Mouse (Mus musculus) heart, postnatal 25 days (tissue): ENCODE data around the gene Stat4. TPM values are rescaled to one million over a fixed set of nuclear protein-coding genes. Genes with fewer than 3 reads are reported as not detected.

ENCODE experiments used
- DNase-seq: peaks from one replicate; pipeline ENCODE4 v3.0.0; 2022; ENCODE audit warnings: low spot score
- intact Hi-C: fragments of 180-260 bp; cut with DNase I; formaldehyde crosslinking; loops from one replicate; pipeline ENCODE4 v1.15.1; 2025
- total RNA-seq, 2 experiments: library from RNA; stranded (reverse); gene quantifications; 2 replicates each; pipeline ENCODE4 v1.2.3; 2021

The Stat4 gene
- under 1 TPM in 1 of 2 experiments, not detected in 1; 0.22 TPM for total RNA-seq

DNA sequence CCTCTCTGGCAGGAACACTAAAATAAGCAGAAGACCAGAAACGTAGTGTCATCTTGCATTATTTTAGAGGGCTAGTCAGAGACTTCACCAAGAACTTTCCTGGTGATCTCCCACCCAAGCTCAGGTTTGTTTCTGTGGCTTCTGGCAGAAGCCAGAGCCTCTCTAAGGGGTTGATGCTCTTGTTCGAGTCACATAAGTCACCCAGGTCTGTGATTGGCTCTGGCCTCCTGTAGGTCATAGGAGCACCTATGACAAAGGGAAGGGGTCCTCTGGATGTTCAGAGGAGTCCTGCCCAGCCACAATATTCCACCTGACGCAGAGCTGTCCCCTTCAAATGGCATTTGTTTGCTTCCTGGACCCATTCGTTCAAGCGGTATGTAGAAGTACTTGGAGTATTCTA, at the start of gene Stat4:
Gene Stat4 (plus strand): TSS at position 301 of the 400 bp plus-strand sequence.
- DNase-seq: no peak
- intact Hi-C loops: no loop called here

DNA sequence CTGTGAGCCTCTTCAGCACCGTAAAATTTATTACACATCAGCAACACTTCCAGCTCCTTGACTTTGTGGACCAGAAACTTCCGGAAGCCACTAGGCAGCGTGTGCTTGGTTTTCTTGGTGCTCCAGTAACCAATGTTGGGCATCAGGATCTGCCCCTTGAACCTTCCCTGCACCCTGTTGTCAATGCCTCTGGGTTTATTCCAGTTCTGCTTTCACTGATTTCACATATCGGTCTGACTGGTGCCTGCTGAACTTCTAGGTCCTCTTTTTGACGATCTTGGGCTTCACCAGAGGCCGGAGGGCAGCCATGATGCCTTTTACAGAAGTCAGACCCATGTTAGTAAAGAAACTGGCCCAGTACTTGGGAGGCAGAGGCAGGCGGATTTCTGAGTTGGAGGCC, 48.6 kb upstream of the Stat4 start:
- intact Hi-C loops: no loop called here
- no peak for DNase-seq

GRCm38 (mm10) chr1:51944755-51945154, 42.2 kb upstream of the Stat4 start:
- intact Hi-C loops: loop anchor here (2.0 kb wide), 1 partner anchor 300 kb away; no protein-coding TSS in a partner anchor
- DNase-seq: no peak

GRCm38 (mm10) chr1:51947116-51947515, 39.8 kb upstream of the Stat4 start:
- DNase-seq: no peak
- intact Hi-C loops: loop anchor here (2.0 kb wide), 1 partner anchor 276 kb away; no protein-coding TSS in a partner anchor

DNA sequence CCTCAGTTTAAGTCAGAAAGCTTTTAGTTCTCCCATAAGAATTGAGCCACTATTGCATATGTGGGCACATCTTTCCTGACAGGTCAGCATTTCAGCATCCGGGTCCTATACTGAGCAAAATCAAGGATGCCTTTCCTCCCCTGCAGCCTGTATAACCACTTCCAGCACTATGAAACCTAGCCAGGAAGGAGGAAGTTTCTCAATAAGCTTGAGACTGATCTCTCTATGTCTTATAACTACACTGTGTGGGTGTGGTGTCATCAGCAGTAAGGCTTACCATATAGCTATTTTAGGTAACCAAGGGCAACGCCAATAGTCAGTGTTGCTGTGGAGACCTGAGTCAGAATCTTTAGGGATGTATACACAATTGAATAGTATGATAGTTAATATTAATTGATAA, 22.3 kb upstream of the Stat4 start:
- intact Hi-C loops: no loop called here
- no peak for DNase-seq

DNA sequence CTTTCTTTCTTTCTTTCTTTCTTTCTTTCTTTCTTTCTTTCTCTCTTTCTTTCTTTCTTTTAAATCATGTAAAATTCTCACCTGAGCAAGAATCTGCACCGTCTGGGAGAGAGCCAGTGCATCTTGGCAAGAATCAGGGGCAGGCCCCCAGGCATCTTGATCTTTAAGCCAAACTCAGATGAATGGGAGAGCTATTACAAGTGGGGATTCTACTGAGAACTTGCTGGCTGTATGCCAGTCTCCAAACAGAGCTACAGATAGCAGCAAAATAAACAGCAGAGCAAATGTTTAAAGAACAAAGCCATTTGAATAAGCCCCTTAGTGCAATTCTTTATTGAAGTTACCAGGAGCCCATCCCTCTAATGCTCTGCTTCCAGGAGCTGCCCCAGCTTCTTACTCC, 18.0 kb upstream of the Stat4 start:
- intact Hi-C loops: no loop called here
- DNase-seq: no peak

- intact Hi-C loops: no loop called here
- DNase-seq: no peak
These were observed 16.8 kb upstream of the Stat4 start for GRCm38 (mm10) chr1:51970182-51970581.

- DNase-seq: no peak
- intact Hi-C loops: no loop called here
These were observed 11.4 kb upstream of the Stat4 start for GRCm38 (mm10) chr1:51975589-51975988.

GRCm38 (mm10) chr1:51979048-51979447, 7.9 kb upstream of the Stat4 start:
- intact Hi-C loops: no loop called here
- no peak for DNase-seq

- no peak for DNase-seq
- intact Hi-C loops: no loop called here
These were observed 5.1 kb downstream of the Stat4 start for GRCm38 (mm10) chr1:51991983-51992609.

DNA sequence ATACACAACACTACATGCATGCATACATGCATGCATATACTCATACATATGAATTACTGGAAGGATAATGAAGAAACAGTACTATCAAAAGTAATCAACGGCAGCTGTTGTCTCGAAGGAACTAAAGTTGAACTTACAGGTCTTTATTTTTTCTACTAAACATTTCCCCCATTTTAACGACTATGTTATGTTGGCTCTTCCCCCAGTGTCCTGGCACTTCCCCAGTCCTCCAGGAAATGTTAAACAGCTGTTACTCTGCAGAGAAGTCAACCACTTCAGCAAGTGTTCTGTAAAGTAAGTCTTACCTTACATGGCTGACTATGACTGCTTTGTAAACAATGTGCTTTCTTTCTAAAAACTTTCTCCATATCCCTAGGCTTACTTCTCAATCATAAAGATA, 9.1 kb downstream of the Stat4 start:
- no peak for DNase-seq
- intact Hi-C loops: loop anchor here (2.0 kb wide), 1 partner anchor 327 kb away; no protein-coding TSS in a partner anchor

- DNase-seq: no peak
These were observed 10.1 kb downstream of the Stat4 start for GRCm38 (mm10) chr1:51996751-51997659.

GRCm38 (mm10) chr1:51998542-51998941, 11.6 kb downstream of the Stat4 start:
- DNase-seq: no peak
- intact Hi-C loops: loop anchor here (2.0 kb wide), 1 partner anchor 354 kb away; no protein-coding TSS in a partner anchor

More at GRCm38 (mm10) chr1:51996751-51997659, 10.1 kb downstream of the Stat4 start:
- intact Hi-C loops: loop anchor here (2.0 kb wide), 1 partner anchor 328 kb away; no protein-coding TSS in a partner anchor

DNA sequence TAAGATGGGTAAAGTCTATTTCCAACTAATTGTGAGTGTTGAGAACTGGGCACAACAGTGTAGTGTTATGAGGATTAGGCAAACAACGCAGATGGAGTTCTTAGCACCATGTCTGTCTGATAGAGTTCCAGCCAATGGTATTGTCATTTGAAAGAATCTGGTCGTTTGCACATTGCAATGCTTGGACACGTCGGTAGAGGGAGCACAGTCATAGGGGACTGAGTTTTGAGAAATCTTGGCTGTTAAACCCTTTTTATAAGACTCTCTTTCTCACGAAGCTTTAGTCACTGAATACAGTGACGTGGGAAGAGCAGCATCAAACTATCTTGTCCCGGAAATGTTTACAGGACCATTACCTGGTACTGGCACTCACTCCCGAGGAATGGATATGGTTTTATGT, 17.1 kb downstream of the Stat4 start:
- intact Hi-C loops: loop anchor here (1.0 kb wide), 1 partner anchor 95 kb away; no protein-coding TSS in a partner anchor
- DNase-seq: no peak

DNA sequence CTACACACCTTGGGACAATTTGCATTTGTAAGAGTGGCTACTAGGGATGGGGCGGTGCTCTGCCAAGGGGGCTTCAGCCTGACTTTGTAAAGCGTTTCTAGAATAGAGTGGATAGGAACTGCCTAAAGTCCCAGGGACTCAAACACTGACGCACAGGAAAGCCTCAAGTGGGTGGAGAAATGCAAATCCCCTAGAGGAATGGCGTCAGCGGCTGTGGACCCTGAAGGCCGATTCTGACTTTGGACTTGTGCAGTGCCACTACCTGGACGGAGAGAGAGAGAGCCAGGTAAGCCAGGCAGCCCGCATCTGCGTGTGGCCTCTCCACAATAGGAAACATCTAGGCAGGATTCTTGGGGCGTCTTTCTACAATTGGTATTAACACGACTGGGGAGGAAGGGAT, 21.5 kb downstream of the Stat4 start:
- intact Hi-C loops: no loop called here
- DNase-seq: no peak

GRCm38 (mm10) chr1:52008947-52009346, 22.0 kb downstream of the Stat4 start:
- intact Hi-C loops: no loop called here

DNA sequence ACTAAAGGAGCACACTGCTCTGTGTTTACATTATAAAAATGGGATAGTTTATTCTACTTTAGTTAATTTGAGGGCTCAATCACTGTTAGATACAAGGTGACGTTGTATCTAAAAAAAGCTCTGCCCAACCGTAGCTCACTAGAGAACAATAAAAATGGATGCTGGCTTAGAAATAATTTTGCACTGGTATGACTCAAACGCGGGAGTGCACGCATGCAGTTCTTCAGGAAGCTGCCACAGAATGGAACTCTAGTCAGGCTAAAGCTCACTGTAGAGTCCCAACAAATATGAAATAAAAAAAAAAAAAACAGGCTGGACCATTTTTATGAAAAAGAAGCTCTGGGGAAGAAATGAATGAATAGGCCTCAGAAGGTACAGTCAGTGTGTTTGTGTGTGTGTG, 23.8 kb downstream of the Stat4 start:
- intact Hi-C loops: no loop called here
- DNase-seq: no peak

More at GRCm38 (mm10) chr1:52008947-52009346, 22.0 kb downstream of the Stat4 start:
- DNase-seq: no peak

DNA sequence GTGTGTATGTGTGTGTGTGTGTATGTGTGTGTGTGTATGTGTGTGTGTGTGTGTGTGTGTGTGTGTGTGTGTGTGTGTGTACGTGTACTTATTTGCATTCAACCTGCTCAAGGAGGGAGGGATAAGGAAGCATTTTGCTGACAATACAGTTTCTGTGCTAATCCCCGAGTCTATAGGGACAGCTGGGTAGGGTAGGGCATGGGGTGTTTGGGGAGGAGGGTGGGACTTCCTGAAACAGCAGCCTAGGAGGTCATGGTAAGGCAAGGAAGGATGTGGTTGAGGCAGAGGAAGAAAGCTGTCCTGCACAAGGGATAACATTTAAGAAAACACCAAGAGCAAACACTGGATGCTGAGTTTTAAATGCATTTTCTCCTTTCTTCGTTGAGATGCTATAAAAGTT, 24.3 kb downstream of the Stat4 start:
- DNase-seq: no peak
- intact Hi-C loops: no loop called here

DNA sequence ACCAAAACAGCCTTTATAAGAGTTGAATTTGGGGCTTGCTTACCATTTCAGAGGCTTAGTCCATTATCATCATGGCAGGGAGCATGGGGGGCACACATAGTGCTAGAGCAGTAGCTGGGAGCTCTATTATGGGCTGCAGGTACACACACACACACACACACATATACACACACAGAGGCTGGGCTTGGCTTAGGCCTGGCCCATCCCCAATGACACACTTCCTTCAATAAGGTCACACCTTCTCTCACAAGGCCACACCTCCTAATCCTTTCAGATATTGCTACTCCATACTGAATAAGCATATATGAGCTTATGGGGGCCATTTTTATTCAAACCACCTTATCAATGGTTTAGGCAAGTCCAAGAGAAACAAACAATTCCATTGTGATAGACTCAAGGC, 25.3 kb downstream of the Stat4 start:
- intact Hi-C loops: no loop called here
- DNase-seq: no peak

- DNase-seq: no peak
- intact Hi-C loops: no loop called here
These were observed 25.8 kb downstream of the Stat4 start for GRCm38 (mm10) chr1:52012757-52013156.

DNA sequence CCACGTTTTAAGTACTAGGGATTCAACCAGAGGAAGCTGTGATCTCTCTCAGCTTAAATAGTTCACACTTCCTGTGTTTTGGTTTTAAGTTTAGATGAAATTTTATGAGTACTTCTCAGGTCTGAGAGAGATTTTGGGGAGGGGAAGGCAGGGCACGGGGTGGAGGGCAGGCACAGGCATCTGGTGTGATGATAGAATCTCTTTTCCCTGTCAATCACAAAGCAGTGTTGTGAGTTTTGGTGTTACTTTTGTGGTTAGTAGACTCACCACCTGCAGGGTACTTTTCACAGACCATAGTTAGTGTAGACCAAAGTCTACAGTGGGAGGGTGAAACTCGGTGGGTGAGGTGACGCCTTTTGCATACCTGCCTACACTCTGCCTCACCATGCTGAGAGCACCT, 32.7 kb downstream of the Stat4 start:
- DNase-seq: no peak

More for the DNA sequence above, 32.7 kb downstream of the Stat4 start:
- intact Hi-C loops: no loop called here
